Mouse (Mus musculus): ENCODE data around the gene Tnfrsf11a.

DNA sequence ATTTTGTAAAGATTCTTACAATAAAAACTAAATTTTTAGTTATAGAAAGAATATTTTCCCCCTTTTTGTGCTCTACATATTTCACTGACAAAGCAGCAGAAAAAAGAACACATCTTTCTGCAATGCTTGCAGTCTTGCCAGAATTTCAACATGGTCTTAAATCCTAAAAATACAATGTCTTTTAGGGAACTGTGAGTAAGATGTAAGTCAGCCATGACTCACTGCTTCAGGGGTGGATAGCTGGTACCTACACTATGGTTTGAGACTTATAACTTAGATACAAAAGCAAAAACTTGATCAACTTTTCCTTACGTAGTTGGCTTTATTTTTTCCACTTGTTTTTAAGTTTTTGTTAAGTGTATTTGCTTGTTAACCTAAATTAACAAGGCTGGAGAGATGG lies 38.0 kb upstream of the Tnfrsf11a start:
- TF ChIP-seq CTCF (IDR thresholded peaks at IDR 0.05; ENCODE audit: control insufficient read depth, insufficient read depth, insufficient read length) (no peak), MAX (IDR thresholded peaks at IDR 0.05) (no peak)

All from C2C12 (cell line).